Mouse (Mus musculus): ENCODE data around the gene Olfr933. TPM values are rescaled to one million over a fixed set of nuclear protein-coding genes. Genes with fewer than 3 reads are reported as not detected.

Olfr933 gene
- polyA plus RNA-seq, 1 experiment from 2014 or later: not detected

DNA sequence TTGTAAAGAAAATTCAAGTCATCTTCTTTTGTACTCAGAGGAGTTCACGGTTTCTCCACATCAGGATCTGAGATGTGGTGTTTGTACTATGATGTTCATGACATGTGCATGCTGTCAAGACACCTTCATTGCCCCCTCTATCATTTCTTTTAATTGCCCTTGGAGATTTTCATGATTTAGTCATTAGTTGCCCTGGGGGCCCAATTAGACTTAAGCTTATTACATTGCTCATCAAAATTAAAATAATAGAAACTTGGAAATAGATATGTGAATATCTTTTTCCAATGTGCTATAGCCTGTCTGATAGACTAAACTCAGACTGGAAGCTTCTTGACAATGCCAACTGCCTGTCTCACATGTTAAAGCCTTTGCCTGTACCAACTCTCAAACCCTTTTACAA, 51.2 kb downstream of the Olfr933 start, which contains the start of gene Olfr146:
Gene Olfr146, minus strand, starts transcription at position 101 of the 400 bp plus-strand sequence.
- DNase-seq (no peak), ATAC-seq (no peak)
- H3K4me3 ChIP-seq (ENCODE audit: low read depth, low read length): no peak within 1 kb of the TSS
- no peaks in the 10 kb centered on the region for H3K4me1 ChIP-seq (ENCODE audit: insufficient read depth)
- H3K36me3 ChIP-seq (replicated peaks; ENCODE audit: insufficient read depth, low read length): no peaks in the 10 kb centered on the region
- H3K27ac ChIP-seq (ENCODE audit: low read depth): no peak within 1 kb of the TSS
- H3K9ac ChIP-seq (replicated peaks): no peak within 1 kb of the TSS
- H3K27me3 ChIP-seq (ENCODE audit: insufficient read depth, low read length): no peaks in the 10 kb centered on the region
- TF ChIP-seq EP300 (IDR thresholded peaks at IDR 0.05; ENCODE audit: low read depth): no peak
- TF ChIP-seq CTCF (IDR thresholded peaks at IDR 0.05; ENCODE audit: low read depth): no peak
- H3K4me2 ChIP-seq (ENCODE audit: low read depth, low read length): no peak within 1 kb of the TSS
- WGBS (ENCODE audit: insufficient replicate concordance): 69% methylated on average over 1 of the region's 1 CpGs
- H3K9me3 ChIP-seq (ENCODE audit: low read length): no peaks in the 10 kb centered on the region

Other genes with a start within 250 kb of the Olfr933 start
- gene Olfr920, start 220.0 kb upstream of the Olfr933 start, polyA plus RNA-seq (2015; fragmentation: Nextera tagmentation; extraction: Ambion mirVana): 0.05 TPM in 2 replicates
- not detected in 2 replicates for gene Olfr921, start 199.2 kb upstream of the Olfr933 start, polyA plus RNA-seq (2015; fragmentation: Nextera tagmentation; extraction: Ambion mirVana)
- not detected in 2 replicates for gene Olfr922, start 157.7 kb upstream of the Olfr933 start, polyA plus RNA-seq (2015; fragmentation: Nextera tagmentation; extraction: Ambion mirVana)
- gene Olfr923, start 145.8 kb upstream of the Olfr933 start, polyA plus RNA-seq (2015; fragmentation: Nextera tagmentation; extraction: Ambion mirVana): not detected in 2 replicates
- not detected in 2 replicates for gene Olfr924, start 127.9 kb upstream of the Olfr933 start, polyA plus RNA-seq (2015; fragmentation: Nextera tagmentation; extraction: Ambion mirVana)
- gene Olfr26, start 117.3 kb upstream of the Olfr933 start, polyA plus RNA-seq (2015; fragmentation: Nextera tagmentation; extraction: Ambion mirVana): not detected in 2 replicates
- not detected in 2 replicates for gene Olfr926, start 95.2 kb upstream of the Olfr933 start, polyA plus RNA-seq (2015; fragmentation: Nextera tagmentation; extraction: Ambion mirVana)
- gene Olfr930, start 42.5 kb upstream of the Olfr933 start, polyA plus RNA-seq (2015; fragmentation: Nextera tagmentation; extraction: Ambion mirVana): not detected in 2 replicates
- gene Olfr934, start 16.0 kb downstream of the Olfr933 start, polyA plus RNA-seq (2015; fragmentation: Nextera tagmentation; extraction: Ambion mirVana): not detected in 2 replicates
- gene Olfr935, start 27.4 kb downstream of the Olfr933 start, polyA plus RNA-seq (2015; fragmentation: Nextera tagmentation; extraction: Ambion mirVana): not detected in 2 replicates
- not detected in 2 replicates for gene Olfr146, start 51.1 kb downstream of the Olfr933 start, polyA plus RNA-seq (2015; fragmentation: Nextera tagmentation; extraction: Ambion mirVana)
- gene Olfr937, start 92.6 kb downstream of the Olfr933 start, polyA plus RNA-seq (2015; fragmentation: Nextera tagmentation; extraction: Ambion mirVana): not detected in 2 replicates
- gene Olfr938, start 106.6 kb downstream of the Olfr933 start, polyA plus RNA-seq (2015; fragmentation: Nextera tagmentation; extraction: Ambion mirVana): not detected in 2 replicates
- not detected in 2 replicates for gene Olfr27, start 155.8 kb downstream of the Olfr933 start, polyA plus RNA-seq (2015; fragmentation: Nextera tagmentation; extraction: Ambion mirVana)
- not detected in 2 replicates for gene Olfr943, start 194.0 kb downstream of the Olfr933 start, polyA plus RNA-seq (2015; fragmentation: Nextera tagmentation; extraction: Ambion mirVana)
- gene Olfr944, start 229.6 kb downstream of the Olfr933 start, polyA plus RNA-seq (2015; fragmentation: Nextera tagmentation; extraction: Ambion mirVana): not detected in 2 replicates